Mouse (Mus musculus) kidney, embryonic 14.5 days (tissue): ENCODE measurements around the gene Zfp366. TPM values are rescaled to one million over a fixed set of nuclear protein-coding genes. Genes with fewer than 3 reads are reported as not detected.
A peak's percentile ranks its signal among the peaks of the same experiment; 100 is the strongest.
"Not testable (repeated sequence)": the region's sequence is repeated elsewhere in the genome, so short reads cannot be mapped to it uniquely, and the experiment has no call there.

Experiments used
- ATAC-seq: fragments of 200-750 bp; cut with Nextera tagmentation; 2 replicates; pipeline ENCODE4 v1.8.0; 2017; ENCODE audit warnings: moderate number of reproducible peaks, mild to moderate bottlenecking, moderate TSS enrichment, moderate library complexity; ENCODE audit not compliant: low FRiP score, low TSS enrichment
- H3K27ac ChIP-seq: fragments of 300-500 bp; sonication (generic); 2 replicates; pipeline ENCODE4 v1.5.1; 2014; ENCODE audit warnings: low read depth, mild to moderate bottlenecking, low read length, moderate library complexity, mixed read lengths
- H3K27me3 ChIP-seq: fragments of 300-500 bp; sonication (generic); 2 replicates; pipeline ENCODE4 v1.6.1; 2014; ENCODE audit warnings: mild to moderate bottlenecking, low read length; ENCODE audit not compliant: control insufficient read depth, insufficient read depth
- H3K36me3 ChIP-seq: fragments of 300-500 bp; sonication (generic); 2 replicates; pipeline ENCODE4 v1.6.1; 2014; ENCODE audit warnings: low read length, mixed read lengths; ENCODE audit not compliant: control insufficient read depth, insufficient read depth
- H3K4me1 ChIP-seq: fragments of 300-500 bp; sonication (generic); 2 replicates; pipeline ENCODE4 v1.6.1; 2014; ENCODE audit warnings: low read length, mixed read lengths; ENCODE audit not compliant: control insufficient read depth, insufficient read depth
- H3K4me2 ChIP-seq: fragments of 300-500 bp; sonication (generic); replicated peaks from 2 replicates; pipeline ENCODE4 v1.6.1; 2014; ENCODE audit warnings: low read depth, mild to moderate bottlenecking, low read length
- H3K4me3 ChIP-seq: fragments of 300-500 bp; sonication (generic); 2 replicates; pipeline ENCODE4 v1.5.1; 2014; ENCODE audit warnings: mild to moderate bottlenecking, low read length
- H3K9ac ChIP-seq: fragments of 300-500 bp; sonication (generic); 2 replicates; pipeline ENCODE4 v1.6.1; 2014; ENCODE audit warnings: low read depth, mild to moderate bottlenecking, low read length, moderate library complexity
- H3K9me3 ChIP-seq: fragments of 300-500 bp; sonication (generic); 2 replicates; pipeline ENCODE4 v1.6.1; 2016; ENCODE audit warnings: low read length; ENCODE audit not compliant: control insufficient read depth
- WGBS: fragments of 180-500 bp; shearing (Covaris S2); extraction: QIAGEN DNeasy Blood & Tissue Kit; methylation state at CpG from one replicate; pipeline ENCODE4 v1.1.7; 2014; 5-methylcytosine and 5-hydroxymethylcytosine counted together
- polyA plus RNA-seq: library from polyadenylated mRNA; unstranded; fragments of >200 nt; fragmentation: Nextera tagmentation; extraction: Ambion mirVana; gene quantifications from 2 replicates; pipeline ENCODE4 v1.2.1, GENCODE M21; 2014

Gene Zfp366
- polyA plus RNA-seq, 1 experiment from 2014 or later, result 1.6 TPM

- no peaks in the 10 kb centered on the region for H3K36me3 ChIP-seq
- H3K9me3 ChIP-seq, result no peaks in the 10 kb centered on the region
- H3K27ac ChIP-seq, result no peak overlapping the region
- H3K9ac ChIP-seq, result no peak overlapping the region
- no peaks in the 10 kb centered on the region for H3K4me1 ChIP-seq
- no peak for ATAC-seq
- 83% methylated on average over 2 of the region's 2 CpGs for WGBS
- no peak overlapping the region for H3K4me2 ChIP-seq
- H3K27me3 ChIP-seq, result no peaks in the 10 kb centered on the region
- no peak overlapping the region for H3K4me3 ChIP-seq
Measured at GRCm38 (mm10) chr13:99157709-99158108, 26.9 kb upstream of the Zfp366 start.

GRCm38 (mm10) chr13:99158773-99159172 lies 25.9 kb upstream of the Zfp366 start:
- H3K9ac ChIP-seq, result no peak overlapping the region
- no peak overlapping the region for H3K4me2 ChIP-seq
- no peak overlapping the region for H3K27ac ChIP-seq
- no peak for ATAC-seq
- 72% methylated on average over 3 of the region's 3 CpGs for WGBS
- no peaks in the 10 kb centered on the region for H3K27me3 ChIP-seq
- no peak overlapping the region for H3K4me3 ChIP-seq
- H3K4me1 ChIP-seq, result 0 out of 2 replicates have a peak, but pooled peaks cover 5% of the 10 kb centered on the region
- no peaks in the 10 kb centered on the region for H3K9me3 ChIP-seq
- no peaks in the 10 kb centered on the region for H3K36me3 ChIP-seq

- H3K36me3 ChIP-seq, result no peaks in the 10 kb centered on the region
- 55% methylated on average over 4 of the region's 4 CpGs for WGBS
- H3K9ac ChIP-seq, result no peak overlapping the region
- H3K27me3 ChIP-seq, result no peaks in the 10 kb centered on the region
- H3K4me1 ChIP-seq, result 0 out of 2 replicates have a peak, but pooled peaks cover 5% of the 10 kb centered on the region
- H3K9me3 ChIP-seq, result no peaks in the 10 kb centered on the region
- ATAC-seq, result 0 out of 2 replicates have a peak, but pooled peaks have one; percentile 52
- H3K4me2 ChIP-seq, result no peak overlapping the region
- no peak overlapping the region for H3K27ac ChIP-seq
- H3K4me3 ChIP-seq, result no peak overlapping the region
Measured at GRCm38 (mm10) chr13:99163071-99163470, 21.6 kb upstream of the Zfp366 start.

- 28% methylated on average over 10 of the region's 10 CpGs for WGBS
- no peak for ATAC-seq
- no peak overlapping the region for H3K4me2 ChIP-seq
Measured at GRCm38 (mm10) chr13:99163521-99164359, 20.9 kb upstream of the Zfp366 start.

GRCm38 (mm10) chr13:99164360-99164759 lies 20.3 kb upstream of the Zfp366 start:
- no peak overlapping the region for H3K4me2 ChIP-seq
- ATAC-seq, result no peak
- H3K36me3 ChIP-seq, result no peaks in the 10 kb centered on the region
- H3K9ac ChIP-seq, result no peak overlapping the region
- no peak overlapping the region for H3K4me3 ChIP-seq
- H3K9me3 ChIP-seq, result no peaks in the 10 kb centered on the region
- WGBS, result 72% methylated on average over 2 of the region's 2 CpGs
- no peaks in the 10 kb centered on the region for H3K27me3 ChIP-seq
- no peak overlapping the region for H3K27ac ChIP-seq
- H3K4me1 ChIP-seq, result 0 out of 2 replicates have a peak, but pooled peaks cover 5% of the 10 kb centered on the region

More at GRCm38 (mm10) chr13:99163521-99164359, 20.9 kb upstream of the Zfp366 start:
- no peak overlapping the region for H3K4me3 ChIP-seq
- H3K9ac ChIP-seq, result no peak overlapping the region
- 0 out of 2 replicates have a peak, but pooled peaks cover 5% of the 10 kb centered on the region for H3K4me1 ChIP-seq
- no peaks in the 10 kb centered on the region for H3K36me3 ChIP-seq
- no peaks in the 10 kb centered on the region for H3K27me3 ChIP-seq
- H3K9me3 ChIP-seq, result no peaks in the 10 kb centered on the region
- H3K27ac ChIP-seq, result no peak overlapping the region

GRCm38 (mm10) chr13:99169401-99169800 lies 15.2 kb upstream of the Zfp366 start:
- 63% methylated on average over 6 of the region's 6 CpGs for WGBS

GRCm38 (mm10) chr13:99170337-99170736 lies 14.3 kb upstream of the Zfp366 start:
- Histone ChIP-seq H3K9ac (no peak overlapping the region), H3K27ac (no peak overlapping the region), H3K4me2 (no peak overlapping the region), H3K36me3 (no peaks in the 10 kb centered on the region), H3K4me1 (peaks cover 10% of the 10 kb centered on the region; the same call in 1 of the 2 replicates), H3K4me3 (no peak overlapping the region), H3K9me3 (no peaks in the 10 kb centered on the region), H3K27me3 (no peaks in the 10 kb centered on the region)
- no peak for ATAC-seq
- WGBS, result 45% methylated on average over 2 of the region's 2 CpGs

More at GRCm38 (mm10) chr13:99169401-99169800, 15.2 kb upstream of the Zfp366 start:
- Histone ChIP-seq H3K27me3 (no peaks in the 10 kb centered on the region), H3K4me2 (no peak overlapping the region), H3K4me3 (no peak overlapping the region), H3K9ac (no peak overlapping the region), H3K27ac (no peak overlapping the region), H3K36me3 (no peaks in the 10 kb centered on the region), H3K9me3 (no peaks in the 10 kb centered on the region), H3K4me1 (peaks cover 6% of the 10 kb centered on the region; the same call in 1 of the 2 replicates)
- no peak for ATAC-seq

- H3K4me1 ChIP-seq, result peaks cover 10% of the 10 kb centered on the region; the same call in 1 of the 2 replicates
- no peak overlapping the region for H3K27ac ChIP-seq
- no peak overlapping the region for H3K9ac ChIP-seq
- H3K4me2 ChIP-seq, result no peak overlapping the region
- H3K27me3 ChIP-seq, result no peaks in the 10 kb centered on the region
- peak; percentile 79; the same call in 1 of the 2 replicates for ATAC-seq
- WGBS, result 9% methylated on average over 4 of the region's 4 CpGs
- no peaks in the 10 kb centered on the region for H3K9me3 ChIP-seq
- no peaks in the 10 kb centered on the region for H3K36me3 ChIP-seq
- no peak overlapping the region for H3K4me3 ChIP-seq
Measured at GRCm38 (mm10) chr13:99173849-99174248, 10.8 kb upstream of the Zfp366 start.

- H3K36me3 ChIP-seq, H3K9ac ChIP-seq, H3K4me2 ChIP-seq, H3K27ac ChIP-seq, ATAC-seq, H3K9me3 ChIP-seq, H3K27me3 ChIP-seq, H3K4me3 ChIP-seq: not testable (repeated sequence)
- H3K4me1 ChIP-seq, result 0 out of 2 replicates have a peak, but pooled peaks cover 16% of the 10 kb centered on the region
- WGBS, result 92% methylated on average over 3 of the region's 3 CpGs
Measured at GRCm38 (mm10) chr13:99182828-99183227, 1.8 kb upstream of the Zfp366 start.
